Mouse (Mus musculus): Measurements from ENCODE around the gene Loxl3.

Gene Loxl3

DNA sequence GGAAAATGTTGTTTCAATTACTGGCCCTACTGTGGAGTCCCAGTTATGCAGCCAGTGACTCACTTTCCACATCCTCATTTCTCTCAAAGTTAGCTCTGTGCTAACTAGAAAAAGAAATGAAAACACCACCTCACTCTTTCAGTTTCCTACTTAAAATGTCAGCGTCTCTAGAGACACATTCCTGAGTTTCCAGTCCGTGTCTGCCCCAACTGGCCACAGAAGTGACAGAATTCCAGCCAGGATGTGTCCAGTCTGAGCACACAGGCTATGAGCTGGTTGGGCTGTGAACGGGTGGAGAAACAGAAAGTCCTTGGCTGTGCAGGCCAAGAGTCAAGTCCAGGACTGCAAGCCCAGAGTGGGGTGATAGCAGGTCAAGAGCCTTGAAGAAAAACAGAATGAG lies 16.8 kb upstream of the Loxl3 start:
- DNase-seq (ENCODE audit: low spot score): no peak

GRCm38 (mm10) chr6:83019044-83019443 lies 14.9 kb upstream of the Loxl3 start:
- no peak for DNase-seq (ENCODE audit: low spot score)

DNA sequence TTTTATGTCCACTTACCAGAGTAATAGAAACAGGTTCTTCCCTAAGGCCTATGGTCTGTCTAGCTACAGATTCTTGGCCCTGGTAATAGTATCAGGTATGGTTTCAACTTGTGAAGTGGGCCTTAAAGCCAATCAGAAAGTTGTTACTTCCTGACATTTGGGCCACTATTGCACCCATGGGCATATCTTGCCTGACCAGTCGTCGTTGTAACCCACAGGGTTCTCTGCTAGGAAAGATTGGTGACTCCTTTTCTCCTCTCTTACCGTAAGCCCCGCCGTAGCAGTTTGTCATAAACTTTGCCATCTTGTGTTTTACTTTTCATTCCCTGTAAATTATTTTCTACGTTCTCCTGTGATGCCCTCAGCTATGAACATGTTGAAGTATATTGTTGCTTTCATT lies 13.9 kb upstream of the Loxl3 start:
- DNase-seq (ENCODE audit: low spot score): no peak

GRCm38 (mm10) chr6:83020836-83021593 lies 13.0 kb upstream of the Loxl3 start:
- no peak for DNase-seq (ENCODE audit: low spot score)

DNA sequence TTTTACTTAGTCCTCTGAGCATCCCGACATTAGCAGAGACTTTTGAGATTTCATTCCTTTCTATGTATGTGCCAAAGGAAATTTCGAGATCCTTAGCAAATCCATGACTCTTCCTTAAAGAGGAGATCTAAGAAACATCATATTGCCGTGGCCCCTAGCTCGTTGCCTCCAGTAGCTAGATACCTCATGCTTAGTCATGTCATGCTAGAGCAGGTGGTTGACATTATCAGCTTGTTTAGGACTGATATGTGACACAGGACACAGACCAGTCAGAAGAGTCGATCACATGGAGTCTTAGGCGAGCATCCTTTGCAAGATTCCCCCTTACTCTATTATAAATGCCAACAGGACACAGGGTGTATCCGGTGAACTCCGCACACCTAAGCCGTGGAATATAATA lies 11.0 kb upstream of the Loxl3 start:
- no peak for DNase-seq (ENCODE audit: low spot score)

- no peak for DNase-seq (ENCODE audit: low spot score)
Measured at GRCm38 (mm10) chr6:83023786-83024185, 10.2 kb upstream of the Loxl3 start.

- DNase-seq (ENCODE audit: low spot score): no peak
Measured at GRCm38 (mm10) chr6:83024421-83024820, 9.6 kb upstream of the Loxl3 start.

- no peak for DNase-seq (ENCODE audit: low spot score)
Measured at GRCm38 (mm10) chr6:83025221-83025620, 8.8 kb upstream of the Loxl3 start.

DNA sequence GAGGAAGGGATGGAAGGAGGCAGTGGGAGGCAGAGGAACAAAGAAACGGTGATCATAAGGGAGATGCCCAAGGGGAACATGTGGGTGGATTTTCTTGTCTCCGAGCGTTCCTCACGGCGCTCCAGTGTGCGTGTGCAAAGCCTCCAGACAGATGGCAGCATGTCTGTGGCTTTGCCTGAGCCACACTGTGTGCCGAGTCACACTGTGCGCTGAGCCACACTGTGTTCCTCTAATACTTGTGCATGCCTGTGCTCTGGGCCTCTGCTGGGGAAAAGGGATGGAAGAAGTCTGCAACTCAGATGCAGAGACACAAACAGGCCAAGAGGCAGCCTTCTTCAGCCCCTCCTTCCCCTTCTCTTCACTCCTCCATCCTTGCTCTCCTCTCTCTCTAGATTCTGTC lies 6.7 kb upstream of the Loxl3 start:
- DNase-seq (ENCODE audit: low spot score): no peak

DNA sequence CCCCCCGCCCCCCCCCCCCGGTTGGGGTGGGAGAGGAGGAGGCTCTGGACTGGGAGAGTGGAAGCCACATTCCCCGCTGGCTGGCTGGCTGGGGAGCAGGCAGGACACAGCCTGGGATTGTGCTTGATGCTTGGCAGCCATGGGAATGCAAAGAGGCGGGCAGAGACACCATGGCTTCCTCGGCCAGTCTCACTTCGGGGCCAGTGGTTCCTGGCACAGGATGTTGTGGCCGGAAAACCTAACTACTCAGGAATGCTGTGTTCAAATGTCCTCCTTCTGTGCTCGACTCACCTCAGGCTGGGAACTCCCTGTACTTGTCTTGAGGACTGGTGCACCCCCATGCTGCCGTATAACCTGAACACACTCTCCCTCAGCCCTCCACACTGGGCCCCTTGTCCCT lies 6.3 kb upstream of the Loxl3 start:
- DNase-seq (ENCODE audit: low spot score): no peak

- DNase-seq (ENCODE audit: low spot score): no peak
Measured at GRCm38 (mm10) chr6:83029777-83030176, 4.2 kb upstream of the Loxl3 start.

DNA sequence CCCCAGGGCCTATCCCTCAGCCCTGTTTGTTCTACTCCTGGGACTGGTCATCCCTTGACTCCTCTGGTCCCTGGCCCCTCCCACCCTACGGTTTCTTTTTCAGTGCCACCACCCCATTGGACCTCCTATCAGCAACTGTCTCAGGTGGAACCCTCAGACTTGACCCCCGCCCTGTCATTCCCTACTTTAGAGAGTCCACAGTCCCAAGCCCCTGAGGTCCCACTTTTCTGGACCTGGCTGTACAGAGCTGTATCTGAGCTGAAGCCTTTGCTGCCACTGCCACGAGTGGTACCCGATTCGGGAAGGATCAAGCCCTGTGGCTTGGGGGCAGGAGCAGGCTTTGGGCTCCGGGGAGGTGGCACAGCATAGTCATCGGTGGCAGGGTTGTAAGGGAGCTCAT lies 2.9 kb upstream of the Loxl3 start:
- no peak for DNase-seq (ENCODE audit: low spot score)

DNA sequence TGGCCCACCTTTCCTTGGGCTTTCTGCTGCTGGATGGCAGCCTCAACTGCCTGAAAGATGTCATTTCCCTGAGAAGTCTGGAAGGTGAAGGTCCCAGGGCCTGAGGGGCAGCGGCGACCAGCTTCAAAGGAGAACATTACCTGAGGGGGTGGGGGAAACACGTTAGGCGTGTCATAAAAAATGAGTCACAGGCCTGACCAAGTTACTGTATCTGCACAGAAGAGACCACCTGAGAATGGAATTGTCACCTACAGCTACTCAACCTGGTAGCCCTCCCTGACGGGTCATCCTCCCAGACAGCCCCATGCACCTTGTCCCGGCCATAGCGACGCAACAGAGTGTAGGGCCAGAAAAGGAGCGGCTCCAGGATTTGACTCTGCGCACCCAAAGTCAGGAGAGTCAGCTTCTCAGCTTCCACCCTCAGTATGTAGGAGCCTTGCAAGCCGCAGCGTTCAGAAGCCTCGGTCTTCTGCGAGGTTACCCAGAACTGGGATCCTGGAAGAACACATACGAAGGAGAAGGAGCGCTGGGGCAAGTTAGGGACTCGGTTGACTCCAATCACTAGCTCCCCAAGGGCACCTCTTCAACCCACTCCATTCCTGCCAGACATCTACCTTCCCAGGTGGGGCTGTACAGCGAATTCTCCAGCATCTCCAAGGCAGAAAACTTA lies 1.9 kb upstream of the Loxl3 start:
- no peak for DNase-seq (ENCODE audit: low spot score)

GRCm38 (mm10) chr6:83032769-83033191 lies 1.2 kb upstream of the Loxl3 start:
- DNase-seq (ENCODE audit: low spot score): peak; percentile 60

- peak; percentile 16 for DNase-seq (ENCODE audit: low spot score)
Measured at GRCm38 (mm10) chr6:83034463-83035055, 586 bp downstream of the Loxl3 start.

DNA sequence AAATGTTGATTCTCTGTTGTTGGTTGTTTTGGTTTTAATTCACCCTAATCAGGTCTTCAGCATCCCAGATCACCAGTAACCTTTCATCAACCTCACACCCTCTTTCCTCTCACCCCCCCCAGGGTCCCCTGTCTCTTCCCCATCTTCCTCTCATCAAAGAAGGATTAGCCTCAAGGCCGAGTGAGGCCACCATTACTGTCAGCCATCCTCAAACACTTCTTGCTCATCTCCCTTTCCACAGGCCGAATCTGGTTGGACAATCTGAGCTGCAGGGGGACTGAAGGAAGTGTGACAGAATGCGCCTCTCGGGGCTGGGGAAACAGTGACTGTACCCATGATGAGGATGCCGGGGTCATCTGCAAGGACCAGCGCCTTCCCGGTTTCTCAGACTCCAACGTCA lies 3.2 kb downstream of the Loxl3 start:
- no peak for DNase-seq (ENCODE audit: low spot score)

GRCm38 (mm10) chr6:83038496-83039012 lies 4.6 kb downstream of the Loxl3 start:
- peak; percentile 90 for DNase-seq (ENCODE audit: low spot score)

GRCm38 (mm10) chr6:83040601-83041000 lies 6.6 kb downstream of the Loxl3 start:
- DNase-seq (ENCODE audit: low spot score): no peak

GRCm38 (mm10) chr6:83043561-83043960 lies 9.6 kb downstream of the Loxl3 start:
- DNase-seq (ENCODE audit: low spot score): no peak

DNA sequence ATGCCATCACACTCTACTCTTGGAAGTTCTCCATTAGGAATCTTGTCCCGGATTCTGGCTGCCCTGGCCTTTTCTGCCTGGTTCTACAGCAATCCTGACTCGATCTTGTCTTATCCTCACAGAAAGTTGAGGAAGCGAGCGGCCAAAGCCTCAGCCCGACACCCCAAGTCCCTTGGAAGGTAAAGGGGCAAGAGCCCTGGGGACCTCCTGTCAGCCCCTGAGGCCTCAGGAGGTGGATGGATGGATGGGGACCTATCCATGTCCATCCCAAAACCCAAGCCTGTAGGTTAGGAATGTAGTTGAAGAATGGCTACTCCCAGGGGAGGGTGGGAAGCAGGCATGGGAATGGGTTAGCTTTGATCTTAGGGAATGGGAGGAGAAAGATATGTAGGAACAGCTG lies 10.0 kb downstream of the Loxl3 start:
- no peak for DNase-seq (ENCODE audit: low spot score)

DNA sequence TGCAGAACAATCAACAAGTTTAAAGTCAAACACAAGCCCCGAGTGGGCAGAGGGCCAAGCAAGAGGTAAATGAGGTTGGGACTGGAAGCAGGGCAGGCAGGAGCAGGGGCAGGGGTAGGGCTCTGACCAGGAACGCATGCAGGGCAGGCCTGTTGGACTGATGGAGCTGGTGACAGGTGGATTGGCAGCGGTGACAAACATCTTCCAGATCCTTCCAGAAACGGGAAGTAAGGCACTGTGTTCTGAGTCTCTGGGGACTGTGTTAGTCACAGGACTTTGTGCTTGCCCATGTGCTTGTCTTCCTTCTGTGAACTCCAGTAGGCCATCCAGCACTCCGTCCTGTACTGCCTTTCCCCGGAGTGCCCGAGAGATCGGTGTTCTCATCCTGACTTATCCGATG lies 10.8 kb downstream of the Loxl3 start:
- no peak for DNase-seq (ENCODE audit: low spot score)

DNA sequence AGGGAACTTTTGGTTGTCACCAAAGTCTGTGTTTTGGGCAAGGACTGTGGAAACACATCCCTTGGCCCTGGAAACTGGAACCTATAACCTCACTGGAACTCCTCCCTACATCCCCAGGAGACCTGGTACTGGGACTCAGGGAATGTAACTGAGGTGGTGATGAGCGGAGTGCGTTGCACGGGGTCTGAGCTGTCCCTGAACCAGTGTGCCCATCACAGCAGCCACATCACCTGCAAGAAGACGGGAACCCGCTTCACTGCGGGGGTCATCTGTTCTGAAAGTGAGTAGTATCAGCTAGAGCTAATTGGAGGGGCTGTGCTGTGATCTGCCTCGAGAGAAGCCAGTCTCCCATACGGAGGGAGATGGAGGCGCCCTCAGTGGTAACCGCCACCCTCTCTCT lies 15.4 kb downstream of the Loxl3 start:
- DNase-seq (ENCODE audit: low spot score): no peak
